Mouse (Mus musculus): ENCODE measurements around the gene L3mbtl1.

Gene L3mbtl1

DNA sequence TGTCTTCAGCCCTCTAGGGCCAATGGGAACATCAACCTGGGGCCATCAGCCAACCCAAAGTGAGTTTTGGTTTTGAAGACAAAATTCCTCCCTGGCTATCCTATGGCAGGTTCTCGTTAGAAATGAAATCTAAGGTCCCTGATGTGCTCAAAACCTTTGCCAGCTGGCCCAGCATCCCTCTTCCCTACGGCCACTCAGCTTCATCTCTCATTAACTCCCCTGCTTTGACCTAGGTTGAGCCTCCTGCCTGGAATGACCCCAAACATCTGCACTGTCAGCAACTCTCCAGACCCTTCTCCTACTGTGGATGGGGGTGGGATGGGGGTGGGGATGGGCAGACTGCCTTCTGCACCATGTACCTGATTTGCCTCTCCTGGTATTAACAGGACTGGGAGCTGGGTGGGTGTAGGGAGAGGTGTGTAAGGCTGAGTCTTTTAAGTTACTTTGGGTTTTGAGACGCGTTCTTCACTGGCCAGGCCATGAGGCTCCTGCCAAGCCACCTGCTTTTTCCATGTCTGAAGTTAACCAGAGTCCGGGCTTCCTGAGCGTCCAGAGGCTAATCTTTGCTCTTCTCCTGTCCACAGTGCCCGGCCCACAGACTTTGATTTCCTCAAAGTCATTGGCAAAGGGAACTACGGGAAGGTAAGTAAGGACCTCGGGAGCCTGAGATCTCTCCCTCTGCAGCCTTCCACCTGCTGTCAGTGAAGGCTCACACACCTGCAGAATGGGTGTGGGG is 50.8 kb downstream of the L3mbtl1 start:
- no peak for DNase-seq (ENCODE audit: low read depth, low spot score)

DNA sequence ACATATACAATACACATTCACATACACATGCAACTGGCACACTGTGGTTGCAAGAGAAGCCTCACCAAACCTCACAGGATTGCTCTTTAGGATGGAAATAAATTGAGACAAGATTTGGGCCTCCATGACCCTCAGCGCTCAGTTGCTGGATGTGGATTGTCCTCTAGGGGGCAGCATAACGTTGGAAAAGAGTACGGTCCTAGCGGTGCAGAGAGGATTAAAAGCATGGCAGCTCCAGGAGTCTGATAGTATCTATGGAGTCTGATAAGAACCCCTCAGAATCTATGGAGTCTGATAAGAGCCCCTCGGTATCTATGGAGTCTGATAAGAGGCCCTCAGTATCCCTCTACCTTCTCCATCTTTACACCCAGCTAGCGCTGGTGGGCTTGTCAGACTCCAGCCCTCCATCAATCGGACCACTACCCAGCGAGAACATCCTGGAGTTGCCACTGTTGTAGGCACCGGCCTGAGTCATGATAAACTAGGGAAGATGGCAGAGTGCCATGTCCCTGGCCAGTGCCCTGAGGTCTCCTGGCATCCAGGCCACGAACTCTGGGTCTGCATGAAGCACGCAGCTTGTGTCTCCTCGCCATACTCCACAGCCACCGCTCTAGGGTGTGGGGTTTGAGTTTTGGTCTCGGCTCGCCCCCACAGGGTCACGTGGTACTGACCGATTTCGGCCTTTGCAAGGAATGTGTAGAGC is 55.4 kb downstream of the L3mbtl1 start:
- DNase-seq (ENCODE audit: low read depth, low spot score) = no peak

DNA sequence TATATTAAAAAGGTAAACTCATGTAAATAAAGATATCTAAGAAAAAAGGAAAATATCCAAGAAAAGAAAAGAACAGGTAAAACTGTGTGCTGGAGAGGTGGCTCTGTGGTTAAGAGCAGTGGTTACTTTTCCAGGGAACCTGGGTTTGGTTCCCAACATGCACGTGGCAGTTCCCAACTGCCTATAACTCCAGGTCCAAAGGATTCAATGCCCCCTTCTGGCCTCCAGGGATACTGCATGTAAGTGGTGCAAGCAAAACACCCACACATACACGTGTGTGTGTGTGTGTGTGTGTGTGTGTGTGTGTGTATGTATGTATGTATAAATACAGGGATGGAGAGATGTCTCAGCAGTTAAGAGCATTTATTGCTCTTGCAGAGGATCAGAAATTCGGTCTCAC is 56.5 kb downstream of the L3mbtl1 start:
- DNase-seq (ENCODE audit: low read depth, low spot score) = no peak

DNA sequence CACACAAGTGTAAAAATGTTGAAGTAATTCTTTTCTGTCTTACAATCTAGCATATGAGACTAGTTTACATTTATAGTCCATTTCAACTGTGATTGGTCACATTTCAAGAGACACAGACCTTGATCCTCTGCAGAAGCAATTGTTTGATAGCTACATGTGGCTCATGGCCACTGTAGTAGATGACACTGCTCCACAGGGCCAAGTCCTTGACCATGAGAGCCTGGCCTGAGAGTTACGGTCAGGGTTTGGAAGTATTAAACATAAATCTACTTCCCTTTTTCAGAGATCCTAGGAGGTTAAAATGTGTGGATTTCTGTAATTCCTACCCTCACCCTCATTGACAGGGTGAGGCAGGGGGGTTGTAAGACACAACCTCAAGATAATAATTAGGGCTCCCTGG is 57.8 kb downstream of the L3mbtl1 start:
- no peak for DNase-seq (ENCODE audit: low read depth, low spot score)

DNA sequence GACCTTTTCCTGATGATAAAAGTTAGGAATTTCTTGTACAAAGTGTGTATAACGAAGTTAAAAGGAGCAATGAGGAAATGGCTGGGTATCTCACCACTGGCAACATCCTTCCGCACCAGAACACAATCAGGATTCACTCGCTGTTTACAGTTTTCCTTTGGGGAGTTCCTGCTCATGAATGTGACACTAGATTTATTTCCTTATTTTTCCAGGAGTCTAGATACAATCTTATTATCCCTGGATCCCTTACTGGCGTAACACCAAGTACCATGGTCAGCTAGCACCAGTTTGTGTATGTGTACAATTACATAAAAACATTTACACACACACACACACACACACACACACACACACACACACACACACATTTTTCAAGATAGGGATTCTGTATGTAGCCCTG is 64.0 kb downstream of the L3mbtl1 start:
- DNase-seq (ENCODE audit: low read depth, low spot score) = no peak

DNA sequence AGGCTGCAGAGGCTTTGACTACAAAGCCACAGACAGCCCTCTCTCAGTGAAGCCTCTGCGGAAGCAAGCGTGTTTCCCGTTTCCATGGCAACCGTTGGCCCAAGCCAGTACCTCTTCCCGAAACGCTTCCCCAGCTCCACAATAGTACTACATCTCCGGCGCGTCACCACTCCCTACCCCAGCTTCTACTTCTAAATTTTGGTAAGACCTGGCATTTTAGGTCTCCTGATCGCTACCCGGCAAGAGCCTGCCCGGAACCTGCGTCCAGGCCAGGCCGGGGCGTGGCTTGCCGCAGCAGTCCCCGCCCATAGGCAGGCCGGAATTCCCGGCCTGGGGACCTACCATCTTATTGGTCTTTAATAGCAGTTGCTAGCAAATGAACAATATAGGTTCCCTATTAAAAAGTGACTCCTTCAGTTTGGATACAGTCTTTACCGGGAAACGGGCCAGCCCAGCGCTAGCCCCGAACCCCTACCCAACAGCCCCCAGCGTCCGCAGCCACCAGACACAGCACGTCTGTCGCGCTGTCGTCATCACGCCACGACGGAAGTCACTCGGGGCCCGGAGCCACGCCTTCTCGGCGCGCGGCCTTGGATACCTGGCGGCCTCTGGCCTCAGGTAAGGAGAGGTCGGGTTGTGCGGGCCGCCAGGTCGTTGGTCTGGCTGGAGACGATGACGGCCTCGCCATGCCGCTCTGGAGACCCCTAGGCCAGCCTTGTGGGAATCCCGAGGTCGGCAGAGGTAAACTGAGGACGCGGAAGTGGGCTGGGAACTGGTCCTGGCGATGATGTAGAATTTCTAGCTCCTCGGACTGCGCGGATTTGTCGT is 73.9 kb downstream of the L3mbtl1 start, which contains the start of gene Ift52:
Ift52 (plus strand) TSS at position 439 of the 828 bp plus-strand sequence.
- peak; percentile 83 for DNase-seq (ENCODE audit: low read depth, low spot score)
